Mouse (Mus musculus) liver, embryonic 13.5 days (tissue): ENCODE measurements around the gene Stradb. TPM values are rescaled to one million over a fixed set of nuclear protein-coding genes. Genes with fewer than 3 reads are reported as not detected.

ENCODE experiments used
- ATAC-seq: fragments of 200-750 bp; cut with Nextera tagmentation; 2 replicates; pipeline ENCODE4 v1.8.0; 2017; ENCODE audit warnings: low read depth, mild to moderate bottlenecking, moderate number of reproducible peaks, moderate library complexity
- DNase-seq: peaks from one replicate; pipeline ENCODE4 v3.0.0; 2022
- H3K27ac ChIP-seq: fragments of 300-500 bp; sonication (generic); 2 replicates; pipeline ENCODE4 v1.5.1; 2015; ENCODE audit warnings: moderate library complexity, mild to moderate bottlenecking, inconsistent platforms
- H3K27me3 ChIP-seq: fragments of 300-500 bp; sonication (generic); 2 replicates; pipeline ENCODE4 v1.6.1; 2015; ENCODE audit warnings: mild to moderate bottlenecking, inconsistent platforms
- H3K36me3 ChIP-seq: fragments of 300-500 bp; sonication (generic); 2 replicates; pipeline ENCODE4 v1.6.1; 2015; ENCODE audit warnings: mild to moderate bottlenecking, inconsistent platforms
- H3K4me1 ChIP-seq: fragments of 300-500 bp; sonication (generic); replicated peaks from 2 replicates; pipeline ENCODE4 v1.6.1; 2015; ENCODE audit warnings: inconsistent platforms
- H3K4me2 ChIP-seq: fragments of 300-500 bp; sonication (generic); 2 replicates; pipeline ENCODE4 v1.6.1; 2015; ENCODE audit warnings: inconsistent platforms, mild to moderate bottlenecking, moderate library complexity
- H3K4me3 ChIP-seq: fragments of 300-500 bp; sonication (generic); replicated peaks from 2 replicates; pipeline ENCODE4 v1.5.1; 2015; ENCODE audit warnings: mild to moderate bottlenecking, inconsistent platforms
- H3K9ac ChIP-seq: fragments of 300-500 bp; sonication (generic); 2 replicates; pipeline ENCODE4 v1.6.1; 2015; ENCODE audit warnings: mild to moderate bottlenecking, inconsistent platforms
- H3K9me3 ChIP-seq: fragments of 300-500 bp; sonication (generic); replicated peaks from 2 replicates; pipeline ENCODE4 v1.6.1; 2016; ENCODE audit warnings: inconsistent platforms
- WGBS: fragments of 180-500 bp; shearing (Covaris S2); methylation state at CpG from one replicate; pipeline ENCODE4 v1.1.7; 2015; ENCODE audit not compliant: insufficient replicate concordance; 5-methylcytosine and 5-hydroxymethylcytosine counted together
- polyA plus RNA-seq: library from polyadenylated mRNA; unstranded; fragments of >200 nt; fragmentation: Nextera tagmentation; extraction: Ambion mirVana; gene quantifications from 2 replicates; pipeline ENCODE4 v1.2.1, GENCODE M21; 2015

The Stradb gene
- polyA plus RNA-seq, 1 experiment from 2014 or later: 41.0 TPM

- no peak overlapping the region for H3K4me2 ChIP-seq
- DNase-seq (no peak), ATAC-seq (no peak)
- H3K36me3 ChIP-seq: no peaks in the 10 kb centered on the region
- H3K27me3 ChIP-seq: no peaks in the 10 kb centered on the region
- no peak overlapping the region for H3K4me3 ChIP-seq
- no peak overlapping the region for H3K9ac ChIP-seq
- H3K27ac ChIP-seq: no peak overlapping the region
- 65% methylated on average over 3 of the region's 3 CpGs for WGBS
- H3K9me3 ChIP-seq: no peaks in the 10 kb centered on the region
- H3K4me1 ChIP-seq: no peaks in the 10 kb centered on the region
These were observed 48.2 kb downstream of the Stradb start for GRCm38 (mm10) chr1:59021556-59021955.

- H3K36me3 ChIP-seq: no peaks in the 10 kb centered on the region
- H3K9me3 ChIP-seq: no peaks in the 10 kb centered on the region
- H3K27me3 ChIP-seq: no peaks in the 10 kb centered on the region
- no peak overlapping the region for H3K9ac ChIP-seq
- ATAC-seq (no peak), DNase-seq (no peak)
- WGBS: 75% methylated on average over 5 of the region's 5 CpGs
- no peak overlapping the region for H3K27ac ChIP-seq
- H3K4me1 ChIP-seq: no peaks in the 10 kb centered on the region
- no peak overlapping the region for H3K4me2 ChIP-seq
- no peak overlapping the region for H3K4me3 ChIP-seq
These were observed 64.4 kb downstream of the Stradb start for GRCm38 (mm10) chr1:59037723-59038122.

Other genes starting within 250 kb of the Stradb start
- gene Casp8, start 178.1 kb upstream of the Stradb start, polyA plus RNA-seq: 15.4 and 18.0 TPM in 2 replicates
- 41.5 and 58.7 TPM in 2 replicates for gene Trak2, start 92 bp upstream of the Stradb start, polyA plus RNA-seq
- gene C2cd6, start 121.4 kb downstream of the Stradb start, polyA plus RNA-seq: not detected in 2 replicates
- gene Tmem237, start 146.9 kb downstream of the Stradb start, polyA plus RNA-seq: 9.3 and 10.3 TPM in 2 replicates
- 0.23 and 0.36 TPM in 2 replicates for gene Mpp4, start 189.9 kb downstream of the Stradb start, polyA plus RNA-seq